Mouse (Mus musculus) liver, postnatal 0 days (tissue): ENCODE results near the gene Fgf12.

Experiments
- CTCF ChIP-seq: sonication (generic); IDR thresholded peaks from 2 replicates; pipeline ENCODE4 v1.5.1; 2016; ENCODE audit warnings: antibody characterized with exemption, low read depth
- EP300 ChIP-seq: IDR thresholded peaks from 2 replicates; pipeline ENCODE4 v1.6.1; 2016; ENCODE audit warnings: antibody characterized with exemption, low read depth, mild to moderate bottlenecking

DNA sequence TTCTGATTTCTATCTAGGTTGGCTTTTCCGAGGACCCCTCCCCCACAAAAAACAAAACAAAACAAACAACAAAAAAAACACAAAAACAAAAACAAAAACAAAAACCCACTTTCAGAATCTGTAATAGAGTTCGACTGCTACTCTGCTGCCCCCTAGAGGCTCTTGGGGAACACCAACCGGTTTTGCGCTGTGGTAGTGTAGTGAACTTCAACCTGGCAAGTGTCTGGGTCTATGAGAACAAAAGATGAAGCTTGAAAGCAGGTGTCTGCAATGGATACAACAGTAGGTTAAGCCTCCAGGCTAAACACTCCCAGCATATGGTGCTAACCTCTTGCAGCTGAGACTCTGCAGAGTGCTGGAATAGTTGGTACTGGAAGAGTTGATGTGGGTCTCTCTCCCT, 40.2 kb upstream of the Fgf12 start:
- TF ChIP-seq CTCF (peak; percentile 64), EP300 (no peak)
